1 mouse cellular context compared by ENCODE assay signal in genomic region chr2:38094380-38095163, GRCm38 (mm10).
TF ChIP-seq lines count a peak whose summit lies in the region.

No protein-coding gene starts in this region.

TF ChIP-seq in MEL, 35 proteins besides CTCF, POLR2A, EP300 and RAD21 (continued from another document):
- TF ChIP-seq ELF1 (IDR thresholded peaks at IDR 0.05; ENCODE audit: low read depth, low read length) (no peak), MAZ (IDR thresholded peaks at IDR 0.05; ENCODE audit: low read depth, low read length) (no peak), MXI1 (IDR thresholded peaks at IDR 0.05; ENCODE audit: low read depth, low read length) (no peak; the same call in 1 of the 2 replicates)
